Mouse (Mus musculus) embryonic facial prominence, embryonic 14.5 days (tissue): Measurements from ENCODE around the gene Mthfd1l. TPM values are rescaled to one million over a fixed set of nuclear protein-coding genes. Genes with fewer than 3 reads are reported as not detected.

Experiments used
- ATAC-seq: fragments of 200-750 bp; cut with Nextera tagmentation; 2 replicates; pipeline ENCODE4 v1.8.0; 2017; ENCODE audit warnings: low read depth, moderate number of reproducible peaks, moderate TSS enrichment
- DNase-seq: peaks from one replicate; pipeline ENCODE4 v3.0.0-alpha.2; 2015; ENCODE audit warnings: low spot score
- H3K27ac ChIP-seq: fragments of 300-500 bp; sonication (generic); replicated peaks from 2 replicates; pipeline ENCODE4 v1.5.1; 2014; ENCODE audit warnings: low read depth, mild to moderate bottlenecking, low read length, moderate library complexity
- H3K27me3 ChIP-seq: fragments of 300-500 bp; sonication (generic); replicated peaks from 2 replicates; pipeline ENCODE4 v1.6.1; 2014; ENCODE audit warnings: low read length; ENCODE audit not compliant: control insufficient read depth, insufficient read depth
- H3K36me3 ChIP-seq: fragments of 300-500 bp; sonication (generic); 2 replicates; pipeline ENCODE4 v1.6.1; 2014; ENCODE audit warnings: low read length, mixed read lengths; ENCODE audit not compliant: control insufficient read depth, insufficient read depth
- H3K4me1 ChIP-seq: fragments of 300-500 bp; sonication (generic); 2 replicates; pipeline ENCODE4 v1.6.1; 2014; ENCODE audit warnings: antibody characterized with exemption, low read length; ENCODE audit not compliant: control insufficient read depth, insufficient read depth
- H3K4me2 ChIP-seq: fragments of 300-500 bp; sonication (generic); 2 replicates; pipeline ENCODE4 v1.6.1; 2014; ENCODE audit warnings: low read depth, mild to moderate bottlenecking, low read length, moderate library complexity, mixed read lengths
- H3K4me3 ChIP-seq: fragments of 300-500 bp; sonication (generic); 2 replicates; pipeline ENCODE4 v1.5.1; 2014; ENCODE audit warnings: low read depth, mild to moderate bottlenecking, low read length
- H3K9ac ChIP-seq: fragments of 300-500 bp; sonication (generic); 2 replicates; pipeline ENCODE4 v1.6.1; 2014; ENCODE audit warnings: low read depth, mild to moderate bottlenecking, low read length, moderate library complexity, mixed read lengths
- H3K9me3 ChIP-seq: fragments of 300-500 bp; sonication (generic); 2 replicates; pipeline ENCODE4 v1.6.1; 2016; ENCODE audit warnings: low read length; ENCODE audit not compliant: control insufficient read depth
- WGBS: fragments of 180-500 bp; shearing (Covaris S2); extraction: QIAGEN DNeasy Blood & Tissue Kit; methylation state at CpG from one replicate; pipeline ENCODE4 v1.1.7; 2014; 5-methylcytosine and 5-hydroxymethylcytosine counted together
- polyA plus RNA-seq: library from polyadenylated mRNA; unstranded; fragments of >200 nt; fragmentation: Nextera tagmentation; extraction: Ambion mirVana; gene quantifications from 2 replicates; pipeline ENCODE4 v1.2.1, GENCODE M21; 2014

Mthfd1l gene
- polyA plus RNA-seq, 1 experiment from 2014 or later, result 8.6 TPM

GRCm38 (mm10) chr10:3973589-3974070 lies 712 bp downstream of the Mthfd1l start:
- Histone ChIP-seq H3K36me3 (no peaks in the 10 kb centered on the region), H3K9me3 (no peaks in the 10 kb centered on the region), H3K9ac (peak overlapping the region; percentile 86), H3K27me3 (no peaks in the 10 kb centered on the region), H3K4me1 (peaks cover 3% of the 10 kb centered on the region; the same call in 1 of the 2 replicates), H3K4me3 (peak overlapping the region; percentile 74), H3K27ac (peak overlapping the region; percentile 93), H3K4me2 (peak overlapping the region; percentile 98)
- DNase-seq (peak; percentile 94), ATAC-seq (peak; percentile 93)
- 0% methylated on average over 24 of the region's 39 CpGs for WGBS

- Histone ChIP-seq H3K4me2 (peak overlapping the region; percentile 98), H3K9ac (peak overlapping the region; percentile 86), H3K9me3 (no peaks in the 10 kb centered on the region), H3K4me1 (peaks cover 3% of the 10 kb centered on the region; the same call in 1 of the 2 replicates), H3K27ac (0 out of 2 replicates have a peak overlapping the region, but pooled peaks have one; percentile 93), H3K36me3 (peaks cover 4% of the 10 kb centered on the region; the same call in 1 of the 2 replicates), H3K4me3 (peak overlapping the region; percentile 74), H3K27me3 (no peaks in the 10 kb centered on the region)
- no peak for ATAC-seq
- no peak for DNase-seq
- 60% methylated on average over 3 of the region's 3 CpGs for WGBS
Observed at GRCm38 (mm10) chr10:3974380-3974779, 1.5 kb downstream of the Mthfd1l start.

GRCm38 (mm10) chr10:3975898-3976622 lies 3.1 kb downstream of the Mthfd1l start:
- 68% methylated on average over 6 of the region's 6 CpGs for WGBS
- no peak overlapping the region for H3K4me2 ChIP-seq
- no peak overlapping the region for H3K9ac ChIP-seq
- peaks cover 3% of the 10 kb centered on the region; the same call in 1 of the 2 replicates for H3K4me1 ChIP-seq
- no peaks in the 10 kb centered on the region for H3K27me3 ChIP-seq
- peaks cover 14% of the 10 kb centered on the region for H3K36me3 ChIP-seq
- ATAC-seq, result no peak
- no peak for DNase-seq
- no peaks in the 10 kb centered on the region for H3K9me3 ChIP-seq
- H3K4me3 ChIP-seq, result no peak overlapping the region
- no peak overlapping the region for H3K27ac ChIP-seq

GRCm38 (mm10) chr10:3976623-3977010 lies 3.7 kb downstream of the Mthfd1l start:
- H3K9ac ChIP-seq, result no peak overlapping the region
- peaks cover 14% of the 10 kb centered on the region for H3K36me3 ChIP-seq
- H3K4me1 ChIP-seq, result peaks cover 3% of the 10 kb centered on the region; the same call in 1 of the 2 replicates
- WGBS, result 58% methylated on average over 4 of the region's 4 CpGs
- no peak overlapping the region for H3K4me2 ChIP-seq
- no peaks in the 10 kb centered on the region for H3K27me3 ChIP-seq
- no peaks in the 10 kb centered on the region for H3K9me3 ChIP-seq
- DNase-seq (no peak), ATAC-seq (no peak)
- no peak overlapping the region for H3K4me3 ChIP-seq
- H3K27ac ChIP-seq, result no peak overlapping the region

GRCm38 (mm10) chr10:3978326-3978725 lies 5.4 kb downstream of the Mthfd1l start:
- Histone ChIP-seq H3K9ac (no peak overlapping the region), H3K4me1 (peaks cover 3% of the 10 kb centered on the region; the same call in 1 of the 2 replicates), H3K36me3 (peaks cover 14% of the 10 kb centered on the region), H3K27ac (no peak overlapping the region), H3K27me3 (no peaks in the 10 kb centered on the region), H3K4me2 (no peak overlapping the region), H3K4me3 (no peak overlapping the region), H3K9me3 (no peaks in the 10 kb centered on the region)
- ATAC-seq (no peak), DNase-seq (no peak)
- 71% methylated on average over 3 of the region's 3 CpGs for WGBS

- peaks cover 3% of the 10 kb centered on the region; the same call in 1 of the 2 replicates for H3K4me1 ChIP-seq
- no peaks in the 10 kb centered on the region for H3K9me3 ChIP-seq
- 85% methylated on average over 5 of the region's 5 CpGs for WGBS
- no peaks in the 10 kb centered on the region for H3K27me3 ChIP-seq
- H3K27ac ChIP-seq, result no peak overlapping the region
- no peak overlapping the region for H3K4me2 ChIP-seq
- H3K4me3 ChIP-seq, result no peak overlapping the region
- ATAC-seq (no peak), DNase-seq (no peak)
- peaks cover 14% of the 10 kb centered on the region for H3K36me3 ChIP-seq
- H3K9ac ChIP-seq, result no peak overlapping the region
Observed at GRCm38 (mm10) chr10:3978792-3979488, 6.0 kb downstream of the Mthfd1l start.

GRCm38 (mm10) chr10:3980231-3980630 lies 7.3 kb downstream of the Mthfd1l start:
- H3K4me3 ChIP-seq, result no peak overlapping the region
- peaks cover 14% of the 10 kb centered on the region for H3K36me3 ChIP-seq
- whole genome bisulfite sequencing, result 89% methylated on average over 4 of the region's 4 CpGs
- H3K4me2 ChIP-seq, result no peak overlapping the region
- DNase-seq (no peak), ATAC-seq (no peak)
- H3K9me3 ChIP-seq, result no peaks in the 10 kb centered on the region
- H3K4me1 ChIP-seq, result peaks cover 3% of the 10 kb centered on the region; the same call in 1 of the 2 replicates
- H3K9ac ChIP-seq, result no peak overlapping the region
- no peaks in the 10 kb centered on the region for H3K27me3 ChIP-seq
- H3K27ac ChIP-seq, result no peak overlapping the region

GRCm38 (mm10) chr10:3990295-3990883 lies 17.5 kb downstream of the Mthfd1l start:
- H3K4me1 ChIP-seq, result no peaks in the 10 kb centered on the region
- no peak for ATAC-seq
- H3K27ac ChIP-seq, result no peak overlapping the region
- no peak overlapping the region for H3K4me2 ChIP-seq
- no peak overlapping the region for H3K9ac ChIP-seq
- no peak for DNase-seq
- H3K36me3 ChIP-seq, result peaks cover 20% of the 10 kb centered on the region; the same call in 1 of the 2 replicates
- H3K4me3 ChIP-seq, result no peak overlapping the region
- H3K27me3 ChIP-seq, result no peaks in the 10 kb centered on the region
- H3K9me3 ChIP-seq, result no peaks in the 10 kb centered on the region
- WGBS, result 93% methylated on average over 6 of the region's 6 CpGs
